Mouse (Mus musculus): ENCODE data around the gene Plekhn1. TPM values are rescaled to one million over a fixed set of nuclear protein-coding genes. Genes with fewer than 3 reads are reported as not detected.
A peak's percentile ranks its signal among the peaks of the same experiment; 100 is the strongest.

Gene Plekhn1
- total and polyA plus RNA-seq, 3 experiments = 9.7 to 25.2 (median 10.8) TPM

DNA sequence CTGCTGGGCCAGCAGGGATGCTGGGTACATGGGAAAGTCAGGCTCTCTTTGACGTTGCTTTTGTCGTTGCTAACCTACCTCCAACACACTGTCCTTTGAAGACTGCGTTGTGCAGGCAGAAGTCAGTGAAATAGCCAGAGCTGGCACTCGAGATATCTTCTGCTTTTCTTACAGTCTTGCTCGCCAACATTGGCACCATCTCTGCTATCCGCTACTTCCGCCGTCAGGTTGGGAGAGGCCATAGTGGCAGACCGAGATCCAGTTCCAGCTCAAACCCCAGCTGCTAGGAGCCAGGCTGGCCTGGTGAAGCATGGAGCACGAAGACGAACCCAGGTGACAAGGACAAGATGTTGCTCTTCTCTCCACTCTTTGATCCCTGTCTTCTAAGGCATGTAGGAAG, 14.7 kb downstream of the Plekhn1 start:
- DNase-seq = no peak
- H3K36me3 ChIP-seq (ENCODE audit: control insufficient read depth, insufficient read depth, low read length) = 0 out of 2 replicates have a peak, but pooled peaks cover 2% of the 10 kb centered on the region
- peak overlapping the region; percentile 9; the same call in 1 of the 2 replicates for H3K9ac ChIP-seq (ENCODE audit: low read depth, low read length)
- intact Hi-C loops (cut with DNase I) = loop anchor here (1.0 to 5.0 kb wide), 2 partner anchors 12 to 48 kb away; no protein-coding TSS in a partner anchor
- H3K27ac ChIP-seq = no peak overlapping the region
- no peaks in the 10 kb centered on the region for H3K79me2 ChIP-seq (replicated peaks; ENCODE audit: control insufficient read depth, insufficient read depth, low read length)
- no peaks in the 10 kb centered on the region for H3K27me3 ChIP-seq (ENCODE audit: control insufficient read depth, insufficient read depth, low read length)
- TF ChIP-seq EP300 (IDR thresholded peaks at IDR 0.05; ENCODE audit: insufficient read depth, low read depth, low read length) (no peak), CTCF (IDR thresholded peaks at IDR 0.05) (no peak), POLR2A (IDR thresholded peaks at IDR 0.05; ENCODE audit: insufficient read depth, low read depth, low read length) (no peak)
- H3K4me1 ChIP-seq (ENCODE audit: control insufficient read depth, insufficient read depth, low read length) = no peaks in the 10 kb centered on the region
- WGBS = 60% methylated on average over 11 of the region's 11 CpGs
- peak overlapping the region; percentile 51 for H3K4me3 ChIP-seq

DNA sequence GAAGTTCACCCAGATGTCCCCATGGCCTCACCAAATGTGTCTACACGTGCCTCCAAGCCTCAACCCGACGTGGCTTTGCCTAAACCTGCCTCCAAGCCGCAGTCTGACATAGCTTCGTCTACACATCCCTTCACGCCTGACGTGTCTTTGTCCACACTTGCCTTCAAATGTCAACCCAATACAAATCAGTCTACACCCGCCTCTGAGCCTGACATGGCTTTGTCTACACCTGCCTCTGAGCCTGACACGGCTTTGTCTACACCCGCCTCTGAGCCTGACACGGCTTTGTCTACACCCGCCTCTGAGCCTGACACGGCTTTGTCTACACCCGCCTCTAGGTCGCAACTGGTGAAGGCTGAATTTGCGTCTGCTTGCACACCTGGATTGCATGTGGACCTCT, 16.8 kb downstream of the Plekhn1 start:
- WGBS = 57% methylated on average over 16 of the region's 16 CpGs
- H3K4me1 ChIP-seq (ENCODE audit: control insufficient read depth, insufficient read depth, low read length) = no peaks in the 10 kb centered on the region
- peak overlapping the region; percentile 55 for H3K9ac ChIP-seq (ENCODE audit: low read depth, low read length)
- TF ChIP-seq EP300 (IDR thresholded peaks at IDR 0.05; ENCODE audit: insufficient read depth, low read depth, low read length) (no peak), POLR2A (IDR thresholded peaks at IDR 0.05; ENCODE audit: insufficient read depth, low read depth, low read length) (0 out of 2 replicates have a peak, but pooled peaks have one; percentile 21), CTCF (IDR thresholded peaks at IDR 0.05) (no peak)
- peak overlapping the region; percentile 51 for H3K4me3 ChIP-seq
- no peaks in the 10 kb centered on the region for H3K27me3 ChIP-seq (ENCODE audit: control insufficient read depth, insufficient read depth, low read length)
- H3K36me3 ChIP-seq (ENCODE audit: control insufficient read depth, insufficient read depth, low read length) = 0 out of 2 replicates have a peak, but pooled peaks cover 2% of the 10 kb centered on the region
- intact Hi-C loops (cut with DNase I) = loop anchor here (5.0 kb wide), 1 partner anchor 46 kb away; no protein-coding TSS in a partner anchor
- no peaks in the 10 kb centered on the region for H3K79me2 ChIP-seq (replicated peaks; ENCODE audit: control insufficient read depth, insufficient read depth, low read length)
- peak overlapping the region; percentile 93 for H3K27ac ChIP-seq
- DNase-seq = peak; percentile 38 to 57

DNA sequence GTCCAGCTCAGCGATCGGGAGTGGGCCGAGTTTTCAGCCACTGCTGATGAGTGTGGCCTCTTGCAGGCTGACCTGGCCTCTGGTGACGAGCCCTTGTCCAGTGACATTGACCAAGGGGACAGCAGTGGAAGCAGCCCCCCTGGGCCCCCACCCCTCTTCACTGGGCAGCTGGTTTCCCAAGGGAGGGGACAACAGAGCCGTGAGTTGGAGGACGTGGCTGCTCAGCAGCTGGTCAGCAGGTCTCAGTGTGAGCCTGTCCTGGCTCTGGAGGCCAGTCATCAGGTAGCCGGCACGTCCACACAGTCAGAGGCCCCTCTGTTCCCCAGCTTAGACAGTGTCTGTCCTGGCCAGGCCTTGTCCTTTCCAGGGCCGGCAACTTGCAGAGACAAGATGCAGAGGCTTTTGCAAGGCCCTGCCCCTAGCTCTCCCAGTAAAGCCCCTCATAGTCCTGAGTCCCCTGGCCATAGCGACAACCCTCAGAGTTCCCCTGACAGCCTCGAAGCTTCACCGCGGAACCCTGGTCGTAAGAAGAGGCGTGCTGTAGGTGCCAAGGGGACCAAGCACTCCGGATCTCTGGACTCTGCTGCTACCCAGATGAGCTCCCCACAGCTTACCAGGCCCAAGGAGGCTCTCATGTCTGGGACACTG, 17.5 kb downstream of the Plekhn1 start:
- no peaks in the 10 kb centered on the region for H3K4me1 ChIP-seq (ENCODE audit: control insufficient read depth, insufficient read depth, low read length)
- peak overlapping the region; percentile 93 for H3K27ac ChIP-seq
- H3K79me2 ChIP-seq (replicated peaks; ENCODE audit: control insufficient read depth, insufficient read depth, low read length) = no peaks in the 10 kb centered on the region
- H3K36me3 ChIP-seq (ENCODE audit: control insufficient read depth, insufficient read depth, low read length) = 0 out of 2 replicates have a peak, but pooled peaks cover 2% of the 10 kb centered on the region
- no peaks in the 10 kb centered on the region for H3K27me3 ChIP-seq (ENCODE audit: control insufficient read depth, insufficient read depth, low read length)
- H3K9ac ChIP-seq (ENCODE audit: low read depth, low read length) = peak overlapping the region; percentile 57
- 55% methylated on average over 16 of the region's 16 CpGs for WGBS
- peak; percentile 48 to 61 for DNase-seq
- peak overlapping the region; percentile 51 for H3K4me3 ChIP-seq
- TF ChIP-seq CTCF (IDR thresholded peaks at IDR 0.05) = no peak
- peak; percentile 69; the same call in 1 of the 2 replicates for TF ChIP-seq POLR2A (IDR thresholded peaks at IDR 0.05; ENCODE audit: insufficient read depth, low read depth, low read length)
- TF ChIP-seq EP300 (IDR thresholded peaks at IDR 0.05; ENCODE audit: insufficient read depth, low read depth, low read length) = 0 out of 2 replicates have a peak, but pooled peaks have one; percentile 14
- intact Hi-C loops (cut with DNase I) = loop anchor here (5.0 kb wide), 1 partner anchor 45 kb away; no protein-coding TSS in a partner anchor

DNA sequence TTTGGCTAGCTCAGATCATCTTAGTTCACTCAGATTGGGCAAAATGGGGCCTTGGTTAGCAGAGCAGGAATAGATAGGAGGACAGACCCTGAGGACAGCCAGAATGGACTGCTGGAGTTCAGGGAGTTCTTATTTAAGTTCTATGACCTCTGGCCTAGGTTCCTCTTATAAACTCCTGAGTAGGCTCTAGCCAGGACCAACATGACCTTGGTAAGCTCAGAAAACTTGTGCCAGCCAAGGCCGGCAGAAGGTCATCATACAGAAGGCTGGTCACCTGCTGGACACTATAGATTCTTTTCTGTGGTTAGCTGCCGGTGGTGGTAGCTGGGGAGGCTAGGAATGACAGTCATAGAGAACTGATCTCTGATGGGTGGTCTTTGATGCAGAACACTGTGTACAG, 18.5 kb downstream of the Plekhn1 start:
- peak overlapping the region; percentile 93 for H3K27ac ChIP-seq
- H3K79me2 ChIP-seq (replicated peaks; ENCODE audit: control insufficient read depth, insufficient read depth, low read length) = no peaks in the 10 kb centered on the region
- peak overlapping the region; percentile 51 for H3K4me3 ChIP-seq
- no peaks in the 10 kb centered on the region for H3K27me3 ChIP-seq (ENCODE audit: control insufficient read depth, insufficient read depth, low read length)
- 0 out of 2 replicates have a peak, but pooled peaks cover 2% of the 10 kb centered on the region for H3K36me3 ChIP-seq (ENCODE audit: control insufficient read depth, insufficient read depth, low read length)
- no peaks in the 10 kb centered on the region for H3K4me1 ChIP-seq (ENCODE audit: control insufficient read depth, insufficient read depth, low read length)
- 54% methylated on average over 2 of the region's 2 CpGs for WGBS
- TF ChIP-seq POLR2A (IDR thresholded peaks at IDR 0.05; ENCODE audit: insufficient read depth, low read depth, low read length) (no peak), EP300 (IDR thresholded peaks at IDR 0.05; ENCODE audit: insufficient read depth, low read depth, low read length) (no peak), CTCF (IDR thresholded peaks at IDR 0.05) (no peak)
- intact Hi-C loops (cut with DNase I) = loop anchor here (5.0 kb wide), 1 partner anchor 44 kb away; no protein-coding TSS in a partner anchor
- H3K9ac ChIP-seq (ENCODE audit: low read depth, low read length) = peak overlapping the region; percentile 66
- no peak for DNase-seq

DNA sequence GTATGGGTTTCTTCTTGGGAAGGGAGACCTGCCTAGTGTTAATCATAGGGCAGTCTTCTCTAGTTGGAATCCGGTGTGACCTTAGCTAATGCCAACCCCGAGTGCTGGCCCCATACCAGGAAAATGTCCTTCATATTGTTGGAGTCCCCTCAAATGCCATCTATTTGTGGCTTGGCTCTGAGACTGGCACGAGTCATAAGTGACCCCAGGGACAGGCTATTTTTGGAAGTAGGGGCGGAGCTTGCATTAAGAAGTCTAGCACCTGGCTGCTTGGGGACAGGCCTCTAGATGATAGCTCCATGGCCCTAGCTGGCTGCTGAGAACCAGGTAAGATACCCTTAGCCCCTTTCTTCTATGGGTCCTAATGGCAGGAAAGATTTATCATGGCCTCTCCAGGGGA, 19.0 kb downstream of the Plekhn1 start, which contains the start of gene Perm1:
Perm1 (plus strand) TSS at position 220 of the 400 bp plus-strand sequence.
- peak within 1 kb of the TSS; percentile 93 for H3K27ac ChIP-seq
- peak within 1 kb of the TSS; percentile 66 for H3K9ac ChIP-seq (ENCODE audit: low read depth, low read length)
- intact Hi-C loops (cut with DNase I) = loop anchor here (5.0 kb wide), 1 partner anchor 43 kb away; no protein-coding TSS in a partner anchor
- no peaks in the 10 kb centered on the region for H3K27me3 ChIP-seq (ENCODE audit: control insufficient read depth, insufficient read depth, low read length)
- DNase-seq = peak; percentile 69 to 82
- no peaks in the 10 kb centered on the region for H3K36me3 ChIP-seq (ENCODE audit: control insufficient read depth, insufficient read depth, low read length)
- H3K4me1 ChIP-seq (ENCODE audit: control insufficient read depth, insufficient read depth, low read length) = no peaks in the 10 kb centered on the region
- peak within 1 kb of the TSS; percentile 51 for H3K4me3 ChIP-seq
- TF ChIP-seq CTCF (IDR thresholded peaks at IDR 0.05) = no peak
- TF ChIP-seq POLR2A (IDR thresholded peaks at IDR 0.05; ENCODE audit: insufficient read depth, low read depth, low read length) = peak; percentile 91
- TF ChIP-seq EP300 (IDR thresholded peaks at IDR 0.05; ENCODE audit: insufficient read depth, low read depth, low read length) = peak; percentile 91; the same call in 1 of the 2 replicates
- WGBS = 39% methylated on average over 4 of the region's 4 CpGs
- H3K79me2 ChIP-seq (replicated peaks; ENCODE audit: control insufficient read depth, insufficient read depth, low read length) = no peaks in the 10 kb centered on the region

DNA sequence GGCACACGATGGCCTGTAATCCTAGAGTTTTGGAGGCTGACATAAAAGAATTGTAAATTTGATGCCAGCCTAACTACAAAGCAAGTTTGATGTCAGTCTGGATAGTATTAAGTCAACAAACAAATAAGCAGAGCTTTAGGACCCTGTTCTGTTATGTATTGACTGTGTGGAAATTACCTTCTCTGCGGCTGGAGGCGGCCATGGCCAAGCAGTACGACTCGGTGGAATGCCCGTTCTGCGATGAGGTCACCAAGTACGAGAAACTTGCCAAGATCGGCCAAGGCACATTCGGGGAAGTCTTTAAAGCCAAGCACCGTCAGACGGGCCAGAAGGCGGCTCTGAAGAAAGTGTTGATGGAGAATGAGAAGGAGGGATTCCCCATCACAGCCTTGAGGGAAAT, 21.5 kb downstream of the Plekhn1 start:
- intact Hi-C loops (cut with DNase I) = no loop called here
- H3K4me1 ChIP-seq (ENCODE audit: control insufficient read depth, insufficient read depth, low read length) = no peaks in the 10 kb centered on the region
- H3K27me3 ChIP-seq (ENCODE audit: control insufficient read depth, insufficient read depth, low read length) = no peaks in the 10 kb centered on the region
- H3K27ac ChIP-seq = no peak overlapping the region
- 90% methylated on average over 13 of the region's 13 CpGs for WGBS
- H3K9ac ChIP-seq (ENCODE audit: low read depth, low read length) = no peak overlapping the region
- DNase-seq = no peak
- no peaks in the 10 kb centered on the region for H3K79me2 ChIP-seq (replicated peaks; ENCODE audit: control insufficient read depth, insufficient read depth, low read length)
- no peaks in the 10 kb centered on the region for H3K36me3 ChIP-seq (ENCODE audit: control insufficient read depth, insufficient read depth, low read length)
- no peak for TF ChIP-seq POLR2A (IDR thresholded peaks at IDR 0.05; ENCODE audit: insufficient read depth, low read depth, low read length)
- no peak for TF ChIP-seq CTCF (IDR thresholded peaks at IDR 0.05)
- no peak for TF ChIP-seq EP300 (IDR thresholded peaks at IDR 0.05; ENCODE audit: insufficient read depth, low read depth, low read length)
- no peak overlapping the region for H3K4me3 ChIP-seq
